9 mouse cellular contexts compared by ENCODE assay signal in the genomic region with DNA sequence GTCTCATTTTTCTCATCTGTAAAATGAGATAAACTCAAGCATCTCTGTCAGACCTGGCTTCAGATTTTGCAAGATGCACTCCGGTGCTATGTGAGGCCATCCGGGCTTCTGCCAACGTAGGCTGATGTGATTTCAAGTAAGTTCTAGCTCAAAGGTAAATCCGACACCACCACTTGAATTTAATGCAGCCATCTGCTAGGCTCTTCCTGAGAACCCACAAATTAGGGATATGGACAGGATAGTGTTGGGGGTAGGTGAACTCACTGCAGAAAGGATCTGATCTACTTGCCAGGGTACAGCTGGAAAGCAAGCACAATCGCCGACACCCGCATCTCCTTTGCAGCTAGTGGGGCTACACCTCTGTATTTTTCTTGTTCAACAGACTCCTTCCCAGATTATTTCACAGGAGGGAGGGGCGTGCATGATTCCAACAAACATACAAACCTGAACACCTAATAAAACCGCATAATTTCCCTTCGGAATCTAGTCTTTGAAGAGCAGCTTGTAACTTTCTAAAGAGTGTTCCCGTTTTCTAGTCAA. TPM values are rescaled to one million over a fixed set of nuclear protein-coding genes. Genes with fewer than 3 reads are reported as not detected.
DNase-seq lines count a peak whose midpoint lies in the region; ATAC-seq lines count a peak whose summit lies in the region.
"Had no signal": no experiment of that assay in that cellular context is flagged by ENCODE, and none has a peak within 500 bp of the region (broad histone marks: within the 10 kb centered on the region; RNA-seq: fewer than 3 reads in every experiment).

No protein-coding gene starts in this region.

- no peaks in the 10 kb centered on the region for H3K27me3 ChIP-seq in lung, embryonic 15.5 days
- no peaks in the 10 kb centered on the region for H3K27me3 ChIP-seq in embryonic facial prominence, embryonic 14.5 days (replicated peaks; ENCODE audit: control insufficient read depth, insufficient read depth, low read length)
- H3K27me3 ChIP-seq in intestine, embryonic 15.5 days (replicated peaks), result no peaks in the 10 kb centered on the region
- H3K27me3 ChIP-seq in neural tube, embryonic 13.5 days, result no peaks in the 10 kb centered on the region

- WGBS in lung, embryonic 15.5 days, result 6% methylated on average over 11 of the region's 11 CpGs
- WGBS in embryonic facial prominence, embryonic 14.5 days, result 6% methylated on average over 11 of the region's 11 CpGs
- WGBS in intestine, embryonic 15.5 days, result 8% methylated on average over 11 of the region's 11 CpGs
- 9% methylated on average over 11 of the region's 11 CpGs for WGBS in neural tube, embryonic 13.5 days

- DNase-seq in lung, postnatal 10 days, result no peak
- no peak for DNase-seq in embryonic facial prominence, embryonic 14.5 days (ENCODE audit: low spot score)
- no peak for DNase-seq in right cerebral cortex, postnatal 10 days (ENCODE audit: low spot score in 2 of 2)
- no peak for DNase-seq in adrenal gland, postnatal 36 days
- DNase-seq in ovary, adult 18-20 months (ENCODE audit: low spot score), result no peak

- peak; percentile 46; the same call in 1 of the 2 replicates for ATAC-seq in lung, embryonic 15.5 days (ENCODE audit: borderline replicate concordance, extremely low read depth, low FRiP score, low TSS enrichment)
- ATAC-seq in embryonic facial prominence, embryonic 14.5 days (ENCODE audit: low read depth), result peak; percentile 31
- ATAC-seq in intestine, embryonic 15.5 days, result peak; percentile 37
- peak; percentile 51 for ATAC-seq in neural tube, embryonic 13.5 days (ENCODE audit: low read depth)

- peaks cover 9% of the 10 kb centered on the region; the same call in 1 of the 2 replicates for H3K4me1 ChIP-seq in lung, embryonic 15.5 days
- peaks cover 6% of the 10 kb centered on the region for H3K4me1 ChIP-seq in embryonic facial prominence, embryonic 14.5 days (ENCODE audit: control insufficient read depth, insufficient read depth, low read length)
- 0 out of 2 replicates have a peak, but pooled peaks cover 4% of the 10 kb centered on the region for H3K4me1 ChIP-seq in intestine, embryonic 15.5 days (replicated peaks)
- peaks cover 19% of the 10 kb centered on the region for H3K4me1 ChIP-seq in neural tube, embryonic 13.5 days (replicated peaks)

- peak overlapping the region; percentile 68 for H3K4me2 ChIP-seq in lung, embryonic 15.5 days
- peak overlapping the region; percentile 60 for H3K4me2 ChIP-seq in embryonic facial prominence, embryonic 14.5 days (ENCODE audit: low read depth, low read length)
- peak overlapping the region; percentile 69 for H3K4me2 ChIP-seq in intestine, embryonic 15.5 days (replicated peaks)
- H3K4me2 ChIP-seq in neural tube, embryonic 13.5 days, result peak overlapping the region; percentile 68

- H3K9ac ChIP-seq in lung, embryonic 15.5 days, result peak overlapping the region; percentile 90
- H3K9ac ChIP-seq in embryonic facial prominence, embryonic 14.5 days (ENCODE audit: low read depth, low read length), result peak overlapping the region; percentile 83
- peak overlapping the region; percentile 89 for H3K9ac ChIP-seq in intestine, embryonic 15.5 days
- H3K9ac ChIP-seq in neural tube, embryonic 13.5 days, result peak overlapping the region; percentile 92

- peaks cover 25% of the 10 kb centered on the region for H3K36me3 ChIP-seq in lung, embryonic 15.5 days
- H3K36me3 ChIP-seq in embryonic facial prominence, embryonic 14.5 days (ENCODE audit: control insufficient read depth, insufficient read depth, low read length), result peaks cover 25% of the 10 kb centered on the region
- peaks cover 25% of the 10 kb centered on the region for H3K36me3 ChIP-seq in intestine, embryonic 15.5 days
- H3K36me3 ChIP-seq in neural tube, embryonic 13.5 days, result peaks cover 24% of the 10 kb centered on the region

- peak overlapping the region; percentile 87 for H3K4me3 ChIP-seq in lung, embryonic 15.5 days
- peak overlapping the region; percentile 57 for H3K4me3 ChIP-seq in embryonic facial prominence, embryonic 14.5 days (ENCODE audit: low read depth, low read length)
- peak overlapping the region; percentile 83 for H3K4me3 ChIP-seq in intestine, embryonic 15.5 days (replicated peaks)
- peak overlapping the region; percentile 75 for H3K4me3 ChIP-seq in neural tube, embryonic 13.5 days

- H3K9me3 ChIP-seq in lung, embryonic 15.5 days, result no peaks in the 10 kb centered on the region
- H3K9me3 ChIP-seq in embryonic facial prominence, embryonic 14.5 days (ENCODE audit: control insufficient read depth, low read length), result no peaks in the 10 kb centered on the region
- no peaks in the 10 kb centered on the region for H3K9me3 ChIP-seq in intestine, embryonic 15.5 days
- no peaks in the 10 kb centered on the region for H3K9me3 ChIP-seq in neural tube, embryonic 13.5 days

- H3K27ac ChIP-seq in lung, embryonic 15.5 days, result peak overlapping the region; percentile 1; the same call in 1 of the 2 replicates
- peak overlapping the region; percentile 85 for H3K27ac ChIP-seq in embryonic facial prominence, embryonic 14.5 days (replicated peaks; ENCODE audit: low read depth, low read length)
- H3K27ac ChIP-seq in intestine, embryonic 15.5 days, result peak overlapping the region; percentile 51; the same call in 1 of the 2 replicates
- H3K27ac ChIP-seq in neural tube, embryonic 13.5 days (replicated peaks), result peak overlapping the region; percentile 83

RNA-seq across cellular contexts. Expression of gene Ssrp1, which starts 0.5 kb away (rescaled TPM):
- polyA plus RNA-seq in lung, embryonic 15.5 days (2015; fragmentation: Nextera tagmentation; extraction: Ambion mirVana), result 298 and 303 TPM in 2 replicates
- polyA plus RNA-seq in embryonic facial prominence, embryonic 14.5 days (2014; fragmentation: Nextera tagmentation; extraction: Ambion mirVana), result 217 and 272 TPM in 2 replicates
- 256 and 258 TPM in 2 replicates for polyA plus RNA-seq in intestine, embryonic 15.5 days (2015; fragmentation: Nextera tagmentation; extraction: Ambion mirVana)
- polyA plus RNA-seq in neural tube, embryonic 13.5 days (2015; fragmentation: Nextera tagmentation; extraction: Ambion mirVana), result 165 and 186 TPM in 2 replicates
- 100 to 1,000 TPM; 126 to 128 TPM for total RNA-seq in adrenal gland, postnatal 36 days (2021)

RNA-seq across cellular contexts. Expression of gene P2rx3, which starts 0.7 kb away (rescaled TPM):
- 0.77 and 0.91 TPM in 2 replicates for polyA plus RNA-seq in lung, embryonic 15.5 days (2015; fragmentation: Nextera tagmentation; extraction: Ambion mirVana)
- 6.7 and 7.0 TPM in 2 replicates for polyA plus RNA-seq in embryonic facial prominence, embryonic 14.5 days (2014; fragmentation: Nextera tagmentation; extraction: Ambion mirVana)
- polyA plus RNA-seq in intestine, embryonic 15.5 days (2015; fragmentation: Nextera tagmentation; extraction: Ambion mirVana), result 1.0 and 1.4 TPM in 2 replicates
- 65.1 and 76.0 TPM in 2 replicates for polyA plus RNA-seq in neural tube, embryonic 13.5 days (2015; fragmentation: Nextera tagmentation; extraction: Ambion mirVana)
- total RNA-seq in adrenal gland, postnatal 36 days (2021), result 1 to 10 TPM; 1.6 to 2.0 TPM

RNA-seq across cellular contexts. Expression of gene Tnks1bp1, which starts 11.2 kb away (rescaled TPM):
- polyA plus RNA-seq in lung, embryonic 15.5 days (2015; fragmentation: Nextera tagmentation; extraction: Ambion mirVana), result 38.8 and 53.6 TPM in 2 replicates
- polyA plus RNA-seq in embryonic facial prominence, embryonic 14.5 days (2014; fragmentation: Nextera tagmentation; extraction: Ambion mirVana), result 14.7 and 16.6 TPM in 2 replicates
- 35.2 and 35.5 TPM in 2 replicates for polyA plus RNA-seq in intestine, embryonic 15.5 days (2015; fragmentation: Nextera tagmentation; extraction: Ambion mirVana)
- polyA plus RNA-seq in neural tube, embryonic 13.5 days (2015; fragmentation: Nextera tagmentation; extraction: Ambion mirVana), result 22.6 and 23.4 TPM in 2 replicates
- total RNA-seq in adrenal gland, postnatal 36 days (2021), result 100 to 1,000 TPM in 1 of 2 experiments, 10 to 100 TPM in 1; 94.2 to 103 TPM

RNA-seq across cellular contexts. Expression of gene Prg3, which starts 48.6 kb away (rescaled TPM):
- polyA plus RNA-seq in lung, embryonic 15.5 days (2015; fragmentation: Nextera tagmentation; extraction: Ambion mirVana), result not detected in 2 replicates
- polyA plus RNA-seq in embryonic facial prominence, embryonic 14.5 days (2014; fragmentation: Nextera tagmentation; extraction: Ambion mirVana), result not detected in 2 replicates
- not detected in 2 replicates for polyA plus RNA-seq in intestine, embryonic 15.5 days (2015; fragmentation: Nextera tagmentation; extraction: Ambion mirVana)
- not detected in 2 replicates for polyA plus RNA-seq in neural tube, embryonic 13.5 days (2015; fragmentation: Nextera tagmentation; extraction: Ambion mirVana)
- total RNA-seq in adrenal gland, postnatal 36 days (2021), result not detected
- polyA plus RNA-seq: frontal cortex, adult 2 months had no signal

RNA-seq across cellular contexts. Expression of gene Prg2, which starts 56.3 kb away (rescaled TPM):
- 0.20 and 0.24 TPM in 2 replicates for polyA plus RNA-seq in lung, embryonic 15.5 days (2015; fragmentation: Nextera tagmentation; extraction: Ambion mirVana)
- 0.34 TPM in 1 of 2 replicates, not detected in the other for polyA plus RNA-seq in embryonic facial prominence, embryonic 14.5 days (2014; fragmentation: Nextera tagmentation; extraction: Ambion mirVana)
- polyA plus RNA-seq in intestine, embryonic 15.5 days (2015; fragmentation: Nextera tagmentation; extraction: Ambion mirVana), result 0.48 and 0.75 TPM in 2 replicates
- polyA plus RNA-seq in neural tube, embryonic 13.5 days (2015; fragmentation: Nextera tagmentation; extraction: Ambion mirVana), result 0.71 and 1.4 TPM in 2 replicates
- not detected for total RNA-seq in adrenal gland, postnatal 36 days (2021)
- polyA plus RNA-seq: frontal cortex, adult 2 months had no signal

Comparison
In these comparisons a context has a peak if more than half of its experiments do, and no peak if none do; other contexts are left out.
1. H3K27ac ChIP-seq: peak in every context shown above with its lines; median percentile 85 in embryonic facial prominence, embryonic 14.5 days; 83 in neural tube, embryonic 13.5 days; 51 in intestine, embryonic 15.5 days; 1 in lung, embryonic 15.5 days.